Mouse (Mus musculus): ENCODE data around the gene Pick1. TPM values are rescaled to one million over a fixed set of nuclear protein-coding genes. Genes with fewer than 3 reads are reported as not detected.

The Pick1 gene
- polyA plus RNA-seq, 1 experiment from 2014 or later, result 31.8 TPM

- H3K27ac ChIP-seq, result 0 out of 2 replicates have a peak overlapping the region, but pooled peaks have one; percentile 8
- no peak for ATAC-seq (replicated peaks; ENCODE audit: low FRiP score, low read depth)
- no peaks in the 10 kb centered on the region for H3K36me3 ChIP-seq (ENCODE audit: insufficient read depth, low read length)
- peak overlapping the region; percentile 41; the same call in 1 of the 2 replicates for H3K4me2 ChIP-seq (ENCODE audit: low read length)
- no peaks in the 10 kb centered on the region for H3K9me3 ChIP-seq (replicated peaks; ENCODE audit: low read length)
- DNase-seq (ENCODE audit: low spot score), result no peak
- no peaks in the 10 kb centered on the region for H3K4me1 ChIP-seq (replicated peaks; ENCODE audit: insufficient read depth, low read length)
- no peak overlapping the region for H3K4me3 ChIP-seq (replicated peaks; ENCODE audit: low read depth, low read length)
- H3K27me3 ChIP-seq (ENCODE audit: insufficient read depth, low read length), result no peaks in the 10 kb centered on the region
- TF ChIP-seq CTCF (IDR thresholded peaks at IDR 0.05; ENCODE audit: low read depth), result no peak
- WGBS, result 79% methylated on average over 4 of the region's 4 CpGs
- no peak overlapping the region for H3K9ac ChIP-seq (ENCODE audit: low read depth, low read length)
Measured at GRCm38 (mm10) chr15:79283371-79283770, 54.4 kb downstream of the Pick1 start.

- peak within 1 kb of the TSS; percentile 41 for H3K4me2 ChIP-seq (ENCODE audit: low read length)
Measured at GRCm38 (mm10) chr15:79285399-79285798, 56.4 kb downstream of the Pick1 start, which contains the start of gene Baiap2l2. Gene Baiap2l2 (minus strand): TSS chr15:79285537.

GRCm38 (mm10) chr15:79286141-79286540 lies 57.2 kb downstream of the Pick1 start:
- DNase-seq (ENCODE audit: low spot score), result no peak
- TF ChIP-seq CTCF (IDR thresholded peaks at IDR 0.05; ENCODE audit: low read depth), result no peak
- Histone ChIP-seq H3K9ac (ENCODE audit: low read depth, low read length) (no peak overlapping the region), H3K9me3 (replicated peaks; ENCODE audit: low read length) (no peaks in the 10 kb centered on the region), H3K4me2 (ENCODE audit: low read length) (no peak overlapping the region), H3K27ac (peak overlapping the region; percentile 83), H3K36me3 (ENCODE audit: insufficient read depth, low read length) (0 out of 2 replicates have a peak, but pooled peaks cover 4% of the 10 kb centered on the region), H3K27me3 (ENCODE audit: insufficient read depth, low read length) (no peaks in the 10 kb centered on the region), H3K4me1 (replicated peaks; ENCODE audit: insufficient read depth, low read length) (no peaks in the 10 kb centered on the region), H3K4me3 (replicated peaks; ENCODE audit: low read depth, low read length) (no peak overlapping the region)
- peak; percentile 18; the same call in 1 of the 2 replicates for ATAC-seq (replicated peaks; ENCODE audit: low FRiP score, low read depth)
- 83% methylated on average over 7 of the region's 7 CpGs for WGBS

More at GRCm38 (mm10) chr15:79285399-79285798, 56.4 kb downstream of the Pick1 start, which contains the start of gene Baiap2l2:
- WGBS, result 46% methylated on average over 10 of the region's 10 CpGs
- DNase-seq (ENCODE audit: low spot score) (no peak), ATAC-seq (replicated peaks; ENCODE audit: low FRiP score, low read depth) (peak; percentile 81)
- no peaks in the 10 kb centered on the region for H3K27me3 ChIP-seq (ENCODE audit: insufficient read depth, low read length)
- TF ChIP-seq CTCF (IDR thresholded peaks at IDR 0.05; ENCODE audit: low read depth), result 0 out of 2 replicates have a peak, but pooled peaks have one; percentile 3
- peak within 1 kb of the TSS; percentile 83 for H3K27ac ChIP-seq
- no peaks in the 10 kb centered on the region for H3K4me1 ChIP-seq (replicated peaks; ENCODE audit: insufficient read depth, low read length)
- H3K4me3 ChIP-seq (replicated peaks; ENCODE audit: low read depth, low read length), result no peak within 1 kb of the TSS; the same call in 1 of the 2 replicates
- no peaks in the 10 kb centered on the region for H3K9me3 ChIP-seq (replicated peaks; ENCODE audit: low read length)
- peak within 1 kb of the TSS; percentile 31; the same call in 1 of the 2 replicates for H3K9ac ChIP-seq (ENCODE audit: low read depth, low read length)
- 0 out of 2 replicates have a peak, but pooled peaks cover 4% of the 10 kb centered on the region for H3K36me3 ChIP-seq (ENCODE audit: insufficient read depth, low read length)

GRCm38 (mm10) chr15:79287091-79287490 lies 58.1 kb downstream of the Pick1 start:
- WGBS, result 93% methylated on average over 7 of the region's 7 CpGs
- ATAC-seq (replicated peaks; ENCODE audit: low FRiP score, low read depth), result peak; percentile 40
- H3K27ac ChIP-seq, result peak overlapping the region; percentile 83

GRCm38 (mm10) chr15:79288387-79288786 lies 59.4 kb downstream of the Pick1 start:
- H3K9ac ChIP-seq (ENCODE audit: low read depth, low read length), result no peak overlapping the region
- no peak overlapping the region for H3K4me2 ChIP-seq (ENCODE audit: low read length)
- ATAC-seq (replicated peaks; ENCODE audit: low FRiP score, low read depth), result no peak
- no peaks in the 10 kb centered on the region for H3K4me1 ChIP-seq (replicated peaks; ENCODE audit: insufficient read depth, low read length)
- H3K9me3 ChIP-seq (replicated peaks; ENCODE audit: low read length), result no peaks in the 10 kb centered on the region
- H3K36me3 ChIP-seq (ENCODE audit: insufficient read depth, low read length), result 0 out of 2 replicates have a peak, but pooled peaks cover 4% of the 10 kb centered on the region
- H3K27me3 ChIP-seq (ENCODE audit: insufficient read depth, low read length), result no peaks in the 10 kb centered on the region
- no peak overlapping the region for H3K4me3 ChIP-seq (replicated peaks; ENCODE audit: low read depth, low read length)
- no peak for DNase-seq (ENCODE audit: low spot score)
- no peak for TF ChIP-seq CTCF (IDR thresholded peaks at IDR 0.05; ENCODE audit: low read depth)
- 88% methylated on average over 3 of the region's 3 CpGs for WGBS
- H3K27ac ChIP-seq, result no peak overlapping the region

More at GRCm38 (mm10) chr15:79287091-79287490, 58.1 kb downstream of the Pick1 start:
- H3K27me3 ChIP-seq (ENCODE audit: insufficient read depth, low read length), result no peaks in the 10 kb centered on the region
- no peak for TF ChIP-seq CTCF (IDR thresholded peaks at IDR 0.05; ENCODE audit: low read depth)
- H3K4me3 ChIP-seq (replicated peaks; ENCODE audit: low read depth, low read length), result no peak overlapping the region
- no peak overlapping the region for H3K9ac ChIP-seq (ENCODE audit: low read depth, low read length)
- H3K9me3 ChIP-seq (replicated peaks; ENCODE audit: low read length), result no peaks in the 10 kb centered on the region
- no peaks in the 10 kb centered on the region for H3K4me1 ChIP-seq (replicated peaks; ENCODE audit: insufficient read depth, low read length)
- no peak for DNase-seq (ENCODE audit: low spot score)
- H3K36me3 ChIP-seq (ENCODE audit: insufficient read depth, low read length), result 0 out of 2 replicates have a peak, but pooled peaks cover 4% of the 10 kb centered on the region
- H3K4me2 ChIP-seq (ENCODE audit: low read length), result no peak overlapping the region

DNA sequence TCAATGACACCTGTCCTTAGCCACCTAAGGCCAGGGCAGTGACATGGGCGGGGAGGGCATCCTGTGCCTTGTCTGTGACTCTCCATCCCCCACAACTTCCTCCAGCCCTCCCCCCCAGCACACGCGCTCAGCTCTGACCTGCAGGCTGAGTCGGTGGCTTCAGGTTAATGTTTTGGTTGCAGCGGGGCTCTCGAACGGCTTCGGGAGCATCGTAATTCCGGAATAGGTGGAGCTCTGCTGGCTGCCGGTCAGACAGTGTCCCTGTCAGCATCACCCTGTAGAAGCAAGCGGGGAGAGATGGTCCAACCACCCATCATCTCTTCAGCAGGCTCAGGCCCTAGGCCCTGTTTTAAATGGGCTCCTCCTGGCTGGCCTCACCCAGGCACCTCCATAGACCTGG lies 60.5 kb downstream of the Pick1 start:
- no peaks in the 10 kb centered on the region for H3K4me1 ChIP-seq (replicated peaks; ENCODE audit: insufficient read depth, low read length)
- no peak for TF ChIP-seq CTCF (IDR thresholded peaks at IDR 0.05; ENCODE audit: low read depth)
- no peak for ATAC-seq (replicated peaks; ENCODE audit: low FRiP score, low read depth)
- DNase-seq (ENCODE audit: low spot score), result no peak
- 0 out of 2 replicates have a peak, but pooled peaks cover 4% of the 10 kb centered on the region for H3K36me3 ChIP-seq (ENCODE audit: insufficient read depth, low read length)
- H3K4me2 ChIP-seq (ENCODE audit: low read length), result no peak overlapping the region
- H3K4me3 ChIP-seq (replicated peaks; ENCODE audit: low read depth, low read length), result no peak overlapping the region
- no peaks in the 10 kb centered on the region for H3K27me3 ChIP-seq (ENCODE audit: insufficient read depth, low read length)
- no peaks in the 10 kb centered on the region for H3K9me3 ChIP-seq (replicated peaks; ENCODE audit: low read length)
- 65% methylated on average over 12 of the region's 12 CpGs for WGBS
- no peak overlapping the region for H3K27ac ChIP-seq
- H3K9ac ChIP-seq (ENCODE audit: low read depth, low read length), result no peak overlapping the region

Data from kidney, postnatal 0 days (tissue).